Mouse (Mus musculus): ENCODE measurements around the gene Cend1.

GRCm38 (mm10) chr7:141475805-141476158 lies 46.5 kb upstream of the Cend1 start:
- TF ChIP-seq CTCF (IDR thresholded peaks at IDR 0.05; ENCODE audit: low read depth) (no peak), EP300 (IDR thresholded peaks at IDR 0.05; ENCODE audit: low read depth) (no peak)
